Mouse (Mus musculus) heart, adult 2 months (tissue): ENCODE data around the gene Tnfrsf1a.

Experiments
- CTCF ChIP-seq: fragments of 200-600 bp; IDR thresholded peaks from 2 replicates; pipeline ENCODE4 v1.8.1; 2022; ENCODE audit warnings: antibody characterized with exemption, mild to moderate bottlenecking, moderate library complexity
- POLR2A ChIP-seq: fragments of 200-500 bp; IDR thresholded peaks from 2 replicates; pipeline ENCODE4 v1.6.1; 2011; ENCODE audit warnings: mild to moderate bottlenecking, low read depth, low read length, control low read depth; ENCODE audit not compliant: insufficient read depth

DNA sequence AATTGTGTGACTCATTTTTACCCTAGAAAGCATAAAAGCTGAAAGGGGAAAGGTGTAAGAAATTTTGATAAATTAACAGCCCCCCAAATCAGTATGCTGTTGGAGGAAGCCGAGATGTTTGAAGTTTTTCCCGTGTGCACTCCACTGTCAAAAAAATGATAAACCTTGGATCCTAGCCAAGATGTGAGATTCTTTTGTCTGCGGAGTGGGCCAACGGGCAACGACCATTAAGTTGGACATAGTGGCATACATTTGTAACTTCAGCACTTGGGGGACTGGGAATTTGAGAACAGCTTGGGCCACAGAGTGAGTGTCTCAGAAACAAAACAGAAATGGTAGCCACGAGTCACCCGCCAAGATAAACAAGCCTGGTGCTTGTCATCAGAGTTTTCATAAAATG, 32.1 kb upstream of the Tnfrsf1a start:
- TF ChIP-seq CTCF (no peak), POLR2A (no peak)
